Mouse (Mus musculus) small intestine, adult 2 months (tissue): Measurements from ENCODE around the gene Zc3h12c.
A peak's percentile ranks its signal among the peaks of the same experiment; 100 is the strongest.

Source experiments
- CTCF ChIP-seq: fragments of 200-500 bp; IDR thresholded peaks from 2 replicates; pipeline ENCODE4 v1.5.1; 2012; ENCODE audit warnings: low read depth, mild to moderate bottlenecking, control low read depth, inconsistent platforms, low read length, moderate library complexity, mixed read lengths; ENCODE audit not compliant: insufficient replicate concordance, insufficient read length; ENCODE audit errors: extremely low read depth
- POLR2A ChIP-seq: fragments of 200-500 bp; IDR thresholded peaks from 2 replicates; pipeline ENCODE4 v1.6.1; 2012; ENCODE audit warnings: low read depth, mild to moderate bottlenecking, control low read depth, inconsistent platforms, low read length, moderate library complexity

DNA sequence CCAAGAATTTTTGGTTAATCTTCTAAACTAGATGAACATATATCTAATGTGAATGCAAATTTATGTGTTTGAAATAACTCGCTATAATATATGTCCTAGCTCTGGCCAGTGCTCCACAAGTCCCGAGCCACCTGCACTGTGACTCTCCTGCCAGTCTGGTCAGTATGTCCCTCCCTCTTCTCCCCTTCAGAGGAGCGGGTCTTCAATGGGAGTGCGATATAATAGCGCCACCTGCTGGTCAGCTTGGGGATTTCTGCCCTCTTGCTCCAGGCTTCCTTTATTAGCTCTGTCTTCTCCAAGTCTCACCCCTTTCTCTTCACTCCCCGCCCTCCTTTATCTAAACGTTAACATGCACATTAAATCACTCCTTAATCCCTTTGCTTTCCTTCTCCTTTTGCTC, 69.8 kb downstream of the Zc3h12c start:
- TF ChIP-seq CTCF: peak; percentile 99
- TF ChIP-seq POLR2A: no peak
